Mouse (Mus musculus) right cerebral cortex, adult 2 months (tissue): Measurements from ENCODE around the gene Zfp341.

ENCODE experiments used
- DNase-seq, 2 experiments: peaks; one replicate each; pipeline ENCODE4 v3.0.0; 2021 to 2022; ENCODE audit warnings: low spot score in 2 of 2

Gene Zfp341

DNA sequence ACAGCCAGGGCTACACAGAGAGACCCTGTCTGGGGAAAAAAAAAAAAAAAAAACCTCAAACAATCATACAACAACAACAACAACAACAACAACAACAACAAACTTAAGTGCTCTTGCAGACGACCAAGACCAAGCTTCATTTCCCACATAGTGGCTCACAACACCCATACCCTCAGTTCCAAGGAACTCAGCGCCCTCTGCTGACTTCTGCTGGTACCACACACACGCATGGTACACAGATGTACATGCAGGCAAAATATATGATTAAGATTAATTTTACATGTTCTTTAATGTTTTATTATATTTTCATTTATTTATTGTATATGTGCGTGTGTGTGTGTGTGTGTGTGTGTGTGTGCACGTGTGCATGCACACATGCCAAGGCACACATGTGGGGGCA is 26.7 kb upstream of the Zfp341 start:
- DNase-seq, result no peak

DNA sequence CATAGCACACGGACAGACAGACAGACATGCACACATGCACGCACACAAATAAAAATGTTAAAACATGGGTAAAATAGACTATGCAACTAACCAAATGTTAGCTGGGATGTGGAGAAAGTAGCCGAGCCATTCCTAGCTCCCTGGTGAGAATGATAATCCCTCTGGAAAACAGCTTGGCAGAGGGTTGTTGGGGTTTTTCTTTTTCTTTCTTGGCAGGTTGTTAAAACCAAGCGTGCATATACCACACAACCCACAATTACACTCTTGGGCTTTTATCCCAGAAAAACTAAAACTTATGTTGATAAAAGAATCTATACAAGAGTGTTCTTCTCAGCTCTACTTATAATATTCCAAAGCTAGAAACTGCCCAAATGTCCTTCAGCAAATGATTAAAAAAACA is 24.0 kb upstream of the Zfp341 start:
- no peak for DNase-seq

DNA sequence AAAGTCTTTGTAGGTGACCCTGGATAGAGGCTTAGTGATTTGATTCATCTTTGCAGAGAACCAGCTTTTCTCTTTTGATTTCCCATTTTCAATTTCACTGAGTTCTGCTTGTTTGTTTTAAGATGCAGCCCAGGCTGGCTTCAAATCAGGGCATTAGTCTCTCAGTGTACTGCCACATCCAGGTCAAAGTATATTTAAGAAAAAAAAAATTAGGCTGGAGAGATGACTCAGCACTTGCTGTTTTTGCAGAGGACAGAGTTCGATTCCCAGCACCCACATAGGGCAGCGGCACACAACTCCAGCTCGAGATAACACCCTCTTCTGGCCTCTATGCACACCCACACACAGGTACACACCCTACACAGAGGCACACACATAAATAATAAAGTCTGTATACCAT is 21.9 kb upstream of the Zfp341 start:
- DNase-seq, result no peak

DNA sequence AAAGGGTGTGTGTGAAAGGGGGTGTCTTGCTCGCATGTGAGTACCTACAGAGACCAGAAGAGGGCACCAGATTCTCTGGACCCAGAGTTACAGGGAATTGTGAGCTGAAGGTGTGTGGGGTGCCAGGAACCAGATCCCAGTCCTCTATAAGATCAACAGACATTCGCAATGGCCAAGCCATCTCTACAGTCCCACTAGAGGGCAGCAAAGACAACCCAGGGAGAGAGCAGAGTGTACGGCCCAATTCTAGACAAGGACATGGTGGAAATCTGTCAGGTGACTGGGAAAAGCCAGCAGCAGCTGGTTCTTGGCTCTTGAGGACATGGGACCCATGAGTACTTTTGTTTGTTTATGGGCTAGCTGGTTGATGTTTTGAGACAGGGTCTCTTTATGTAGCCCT is 20.1 kb upstream of the Zfp341 start:
- DNase-seq, result no peak

DNA sequence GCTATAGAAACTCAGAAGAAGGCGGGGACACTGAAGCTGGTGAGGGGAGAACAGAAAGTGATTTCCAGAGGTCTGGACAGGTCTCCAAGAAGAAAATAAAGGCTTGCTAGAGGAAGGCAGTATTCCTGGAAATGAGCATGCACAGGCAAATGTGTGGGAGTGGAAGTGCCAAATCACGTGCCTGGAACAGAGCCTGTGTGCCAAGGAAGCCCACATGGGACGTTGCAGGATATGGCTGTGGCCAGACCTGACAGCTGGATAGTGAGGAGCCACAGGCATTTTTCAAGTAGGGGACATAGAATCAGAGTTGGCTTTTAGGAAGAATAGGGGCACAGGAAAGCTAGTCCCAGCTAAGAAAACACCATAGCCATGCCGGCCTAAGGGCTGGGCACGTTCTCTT is 17.3 kb upstream of the Zfp341 start:
- DNase-seq, result no peak

DNA sequence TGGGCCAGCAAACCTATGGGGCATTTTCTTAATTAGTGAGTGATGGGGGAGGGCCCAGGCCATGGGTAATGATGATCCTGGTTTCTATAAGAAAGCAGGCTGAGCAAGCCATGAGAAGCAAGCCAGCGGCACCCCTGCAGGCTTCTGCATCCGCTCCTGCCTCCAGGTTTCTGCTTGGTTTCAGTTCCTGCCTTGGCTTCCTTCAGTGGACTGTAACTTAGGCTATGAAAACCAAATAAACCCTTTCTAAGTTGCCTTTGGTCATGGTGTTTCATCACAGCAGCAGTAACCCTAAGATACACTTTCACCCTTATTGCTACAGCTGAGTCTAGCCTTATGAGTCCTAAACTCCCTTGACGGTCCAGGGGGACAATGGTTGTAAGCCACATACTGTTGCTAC is 15.7 kb upstream of the Zfp341 start:
- no peak for DNase-seq

DNA sequence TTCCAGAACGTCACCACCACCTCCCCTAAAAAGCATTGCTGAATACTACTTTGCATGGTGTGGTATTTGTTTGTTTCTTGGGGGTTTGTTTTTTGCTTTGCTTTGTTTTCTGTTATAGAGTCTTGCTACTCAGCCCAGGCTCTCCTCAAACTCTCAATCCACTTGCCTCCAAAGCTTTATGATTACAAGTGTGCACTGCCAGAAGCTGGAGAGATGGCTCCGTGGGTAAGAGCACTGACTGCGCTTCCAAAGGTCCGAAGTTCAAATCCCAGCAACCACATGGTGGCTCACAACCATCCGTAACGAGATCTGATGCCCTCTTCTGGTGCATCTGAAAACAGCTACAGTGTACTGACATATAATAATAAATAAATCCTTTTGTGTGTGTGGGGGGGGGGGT is 12.5 kb upstream of the Zfp341 start:
- no peak for DNase-seq

DNA sequence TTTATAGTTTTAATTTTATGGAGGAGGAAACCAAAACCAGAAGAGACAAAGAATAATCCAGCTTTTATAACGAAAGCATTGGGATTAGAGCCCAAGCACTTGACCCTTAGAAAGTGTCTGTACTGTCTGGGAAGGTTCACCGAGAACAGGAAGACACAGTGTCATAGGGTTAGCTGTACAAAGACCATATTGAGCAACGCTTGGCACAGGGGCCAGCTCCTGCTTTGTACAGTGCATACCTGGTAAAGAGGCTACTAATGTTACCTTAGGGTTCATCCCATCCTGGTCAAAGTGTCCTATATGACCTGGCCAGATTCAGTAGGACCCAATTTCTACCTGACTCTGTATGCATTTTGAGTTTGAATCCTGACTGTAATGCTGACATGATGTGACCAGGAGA is 11.8 kb upstream of the Zfp341 start:
- no peak for DNase-seq

DNA sequence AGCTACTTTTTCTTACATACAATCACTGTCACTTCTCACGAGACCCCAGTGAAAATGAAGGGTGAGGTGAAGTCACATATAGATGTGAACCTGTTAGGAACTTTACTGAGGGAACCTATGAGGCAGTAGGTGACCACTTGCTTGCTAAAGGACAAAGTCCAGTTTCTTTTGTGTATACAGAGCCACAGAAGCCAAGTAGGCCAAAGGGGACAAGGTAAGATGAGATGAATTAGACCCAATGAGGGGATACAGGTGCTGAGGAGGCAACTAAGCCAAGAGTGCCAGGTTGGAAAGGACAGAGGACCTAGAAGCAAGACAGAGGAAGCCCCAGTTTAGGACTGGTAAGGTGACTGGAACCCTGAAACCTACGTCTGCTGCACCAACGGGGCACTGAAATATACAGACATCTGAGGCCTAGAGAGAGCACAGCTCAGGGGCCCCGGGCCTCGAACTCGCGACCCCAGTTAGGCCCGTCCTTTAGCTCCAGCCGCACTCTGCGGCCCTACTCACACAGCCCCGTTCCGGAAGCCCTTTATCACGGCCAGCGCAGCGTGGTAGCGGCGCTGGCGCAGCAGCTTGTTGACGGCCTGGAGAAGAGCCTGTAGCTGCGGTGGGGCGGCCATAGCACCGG is 10.0 kb upstream of the Zfp341 start:
- no peak for DNase-seq

DNA sequence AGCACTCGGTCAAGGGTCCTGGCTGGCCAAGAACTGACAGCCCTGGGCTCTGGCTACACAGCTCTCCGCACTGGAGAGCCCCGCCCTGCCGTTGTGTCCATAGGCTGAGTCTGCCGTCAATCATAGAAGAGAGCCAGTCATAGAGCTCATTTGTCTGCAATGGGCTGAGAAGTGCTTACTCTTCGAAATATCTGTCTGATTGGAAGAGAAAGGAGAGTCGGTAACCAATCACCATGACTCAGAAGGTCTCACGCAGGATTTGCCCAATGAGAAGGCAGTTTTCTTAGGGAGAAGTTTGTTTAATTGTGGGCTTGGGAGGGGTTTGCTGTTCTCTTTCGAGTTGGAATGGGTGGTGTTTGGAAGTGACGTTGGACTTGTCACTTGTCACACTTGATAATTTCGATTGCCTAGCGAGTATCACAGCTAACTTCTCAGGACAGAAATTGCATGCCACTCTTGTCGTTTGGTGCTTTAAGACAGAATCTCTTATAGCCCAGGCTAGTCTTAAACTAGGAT is 9.4 kb upstream of the Zfp341 start, which contains the start of gene Pxmp4:
TSS of gene Pxmp4 (minus strand) at position 71 of the 516 bp plus-strand sequence.
- peak; percentile 100 for DNase-seq

DNA sequence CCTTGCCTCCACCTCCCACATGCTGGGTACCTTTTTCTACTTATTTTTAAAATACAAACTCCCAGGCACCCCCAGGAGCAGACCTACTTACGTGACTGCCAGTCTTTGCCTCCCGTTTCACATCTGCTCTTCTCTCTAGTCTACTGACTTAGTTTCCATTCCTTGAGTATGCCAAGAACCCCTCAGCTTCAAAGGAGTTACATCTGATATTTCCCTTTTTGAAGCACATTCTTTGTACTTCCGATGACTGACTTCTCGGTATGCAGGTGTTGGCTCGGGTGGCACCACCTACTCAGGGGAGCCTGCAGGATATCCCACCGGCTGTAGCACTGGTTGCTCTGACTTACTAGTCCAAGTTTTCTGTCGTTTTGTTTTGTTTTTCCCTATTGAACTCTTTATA is 8.9 kb upstream of the Zfp341 start:
- no peak for DNase-seq

DNA sequence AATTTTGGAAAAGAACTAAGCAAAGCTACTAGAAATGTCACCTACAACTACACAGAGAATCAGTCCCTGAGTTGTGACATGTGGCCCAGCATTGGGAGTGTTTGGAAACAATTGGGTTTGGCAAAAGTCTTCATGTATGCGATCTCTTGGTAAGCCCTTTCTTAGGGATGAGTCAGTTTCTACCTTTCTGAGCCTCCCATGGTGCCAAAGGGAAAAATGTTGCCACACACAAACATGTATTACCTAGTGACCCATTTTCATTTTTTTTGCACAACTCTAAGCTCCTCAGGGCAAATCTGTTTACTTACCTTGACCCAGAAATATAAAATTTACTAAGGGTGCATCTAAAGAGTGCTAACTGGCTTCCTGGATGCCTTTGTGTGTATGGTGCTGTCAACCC is 6.1 kb upstream of the Zfp341 start:
- no peak for DNase-seq

DNA sequence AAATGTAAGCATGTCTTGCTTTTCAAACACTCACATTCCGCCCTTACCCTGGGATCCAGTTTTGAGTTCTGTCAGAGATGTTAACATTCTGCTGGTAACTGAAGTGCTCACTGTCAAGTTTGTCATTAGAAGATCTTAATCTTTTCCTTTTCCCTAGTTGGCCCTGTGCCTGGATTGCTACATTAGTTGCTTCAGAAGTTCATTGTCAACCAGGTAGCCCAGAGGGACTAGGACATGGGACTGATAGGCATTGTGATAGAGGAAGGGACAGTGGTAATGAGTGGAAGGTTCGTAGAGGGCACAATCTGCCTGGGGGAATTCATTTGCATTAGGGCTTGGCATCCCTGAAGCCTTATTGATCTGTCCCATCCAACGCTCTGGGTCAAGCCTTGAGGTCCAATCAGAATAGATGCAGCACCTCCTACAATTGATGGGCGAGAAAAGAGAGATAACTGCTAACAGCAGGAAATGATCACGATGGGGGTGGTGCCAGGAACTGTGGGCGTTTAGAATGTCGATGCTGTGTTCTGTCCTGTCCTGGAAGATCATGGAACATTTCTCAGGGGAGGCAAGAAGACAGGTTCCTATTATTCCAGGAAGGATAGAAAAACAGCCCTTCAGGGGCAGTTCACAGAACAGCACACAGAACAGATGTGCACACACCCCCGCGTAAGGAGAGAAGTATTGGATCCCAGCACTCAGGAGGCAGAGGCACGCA is 3.9 kb upstream of the Zfp341 start:
- no peak for DNase-seq

DNA sequence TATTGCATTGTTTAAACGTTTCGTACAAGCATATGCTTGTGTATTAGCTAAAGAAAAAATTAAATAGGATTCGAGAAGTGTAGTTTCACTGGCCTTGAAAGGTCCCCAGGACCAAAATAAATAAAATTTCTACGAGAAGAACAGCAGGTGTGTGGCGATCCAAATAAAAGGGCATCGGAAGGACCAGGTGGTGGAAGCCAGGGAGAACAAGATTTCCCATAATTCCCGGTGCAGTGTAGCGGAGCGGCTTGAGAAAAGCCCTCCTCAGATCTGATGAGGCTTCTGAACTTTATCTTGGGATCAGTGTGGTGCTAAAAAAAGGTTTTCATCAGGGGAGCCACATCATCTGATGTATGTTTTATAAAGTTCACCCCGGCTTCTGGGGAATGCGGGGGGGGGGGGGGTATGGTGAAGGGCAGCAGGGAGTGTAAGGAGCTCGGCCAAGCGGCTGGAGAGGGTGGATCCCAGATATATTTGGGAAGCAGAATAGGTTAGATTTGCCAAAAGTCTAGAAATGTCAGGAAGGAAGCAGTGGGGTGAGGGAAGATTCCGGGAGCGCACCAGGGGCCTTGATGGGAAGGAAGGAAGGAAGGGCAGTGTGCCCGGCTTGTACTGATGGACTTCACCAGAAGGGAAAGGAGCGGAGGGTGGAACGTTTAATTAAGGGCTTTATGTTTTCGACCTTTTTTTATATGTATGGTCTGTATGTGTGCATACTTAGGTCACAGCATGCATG is 1.9 kb downstream of the Zfp341 start:
- DNase-seq, result no peak

DNA sequence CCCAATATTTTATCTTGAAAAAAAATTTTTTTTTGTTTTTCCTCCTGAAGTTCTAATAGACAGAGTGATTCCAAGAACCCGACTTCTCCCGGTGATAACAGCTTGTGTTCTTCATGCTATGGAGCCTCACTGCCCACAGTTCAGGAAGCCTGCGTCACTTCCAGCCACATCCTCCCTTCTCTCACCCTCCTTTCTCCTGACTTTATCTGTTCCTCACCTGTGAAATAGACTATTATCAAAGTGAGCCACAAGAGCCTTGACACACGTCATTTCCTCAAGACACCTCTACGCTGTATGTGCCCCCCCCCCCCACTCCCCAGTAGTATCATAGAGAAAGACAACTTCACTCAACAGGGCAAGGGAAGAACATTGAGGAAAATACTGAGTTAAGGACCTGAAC is 2.6 kb downstream of the Zfp341 start:
- no peak for DNase-seq

DNA sequence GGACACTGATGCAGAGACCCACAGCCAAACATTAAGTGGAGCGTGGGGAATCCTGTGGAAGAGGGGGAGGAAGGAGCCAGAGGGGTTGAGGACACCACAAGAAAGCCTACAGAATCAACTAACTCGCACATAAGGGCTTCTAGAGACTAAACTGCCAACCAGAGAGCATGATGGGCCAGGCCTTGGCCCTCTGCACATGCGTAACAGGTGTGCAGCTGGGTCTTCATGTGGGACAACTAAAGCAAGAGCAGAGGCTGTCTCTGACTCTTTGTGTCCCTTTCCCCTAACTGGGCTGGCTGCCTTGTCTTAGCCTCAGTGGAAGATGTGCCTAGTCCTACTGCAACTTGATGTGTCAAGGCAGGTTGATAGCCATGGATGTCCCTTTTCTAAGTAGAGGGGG is 4.0 kb downstream of the Zfp341 start:
- no peak for DNase-seq

DNA sequence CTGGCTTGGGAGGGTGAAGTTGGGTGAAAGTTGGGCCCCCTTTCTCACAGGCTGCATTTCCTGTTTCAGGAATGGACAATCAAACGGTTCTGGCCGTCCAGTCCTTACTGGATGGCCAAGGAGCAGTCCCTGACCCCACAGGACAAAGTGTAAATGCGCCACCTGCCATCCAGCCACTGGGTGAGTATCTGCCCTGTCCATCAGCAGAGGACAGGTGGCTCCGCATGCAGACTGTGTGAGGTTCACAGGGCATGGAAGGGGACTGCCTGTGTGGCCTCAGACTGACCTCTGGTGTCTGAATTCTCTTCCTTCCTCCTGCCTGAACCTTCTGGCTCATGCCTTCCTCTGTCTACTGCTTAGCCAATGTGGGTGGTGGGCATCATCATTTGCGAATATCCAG is 8.6 kb downstream of the Zfp341 start:
- no peak for DNase-seq

DNA sequence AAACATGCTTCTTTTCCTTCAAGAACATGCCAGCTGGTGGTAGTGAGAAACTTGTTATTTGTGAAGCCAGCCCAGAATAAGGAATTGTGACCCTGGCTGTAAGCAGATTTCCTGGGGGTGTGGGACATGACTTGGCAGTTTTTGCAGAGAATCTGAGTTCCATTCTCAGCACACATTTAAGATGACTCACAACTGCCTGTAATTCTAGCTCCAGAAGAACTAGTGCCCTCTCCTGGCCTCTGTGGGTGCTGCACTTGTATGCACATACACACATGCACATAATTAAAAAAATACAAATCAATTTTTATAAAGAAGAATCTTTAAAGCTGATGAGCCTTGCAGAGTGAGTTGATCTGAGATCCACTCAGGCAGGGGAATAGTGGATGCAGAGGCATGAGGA is 11.0 kb downstream of the Zfp341 start:
- no peak for DNase-seq

DNA sequence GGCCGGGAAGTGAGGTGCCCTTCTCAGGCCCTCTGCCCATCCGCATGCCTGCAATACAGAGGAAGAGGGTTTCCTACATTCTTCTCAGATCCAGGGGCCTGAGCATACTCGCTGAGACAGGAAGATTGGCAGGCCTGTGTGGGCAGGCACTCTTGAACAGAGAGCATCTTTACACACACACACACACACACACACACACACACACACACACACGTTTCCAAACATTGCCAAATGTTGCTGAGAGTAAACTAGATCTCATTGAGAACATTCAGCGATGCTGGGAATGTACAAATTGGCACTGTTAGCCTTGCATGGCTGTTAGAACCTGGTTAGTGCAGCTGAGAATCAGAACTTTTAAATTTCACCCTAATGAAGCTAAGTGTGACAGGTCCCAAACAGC is 17.4 kb downstream of the Zfp341 start:
- DNase-seq, result no peak

DNA sequence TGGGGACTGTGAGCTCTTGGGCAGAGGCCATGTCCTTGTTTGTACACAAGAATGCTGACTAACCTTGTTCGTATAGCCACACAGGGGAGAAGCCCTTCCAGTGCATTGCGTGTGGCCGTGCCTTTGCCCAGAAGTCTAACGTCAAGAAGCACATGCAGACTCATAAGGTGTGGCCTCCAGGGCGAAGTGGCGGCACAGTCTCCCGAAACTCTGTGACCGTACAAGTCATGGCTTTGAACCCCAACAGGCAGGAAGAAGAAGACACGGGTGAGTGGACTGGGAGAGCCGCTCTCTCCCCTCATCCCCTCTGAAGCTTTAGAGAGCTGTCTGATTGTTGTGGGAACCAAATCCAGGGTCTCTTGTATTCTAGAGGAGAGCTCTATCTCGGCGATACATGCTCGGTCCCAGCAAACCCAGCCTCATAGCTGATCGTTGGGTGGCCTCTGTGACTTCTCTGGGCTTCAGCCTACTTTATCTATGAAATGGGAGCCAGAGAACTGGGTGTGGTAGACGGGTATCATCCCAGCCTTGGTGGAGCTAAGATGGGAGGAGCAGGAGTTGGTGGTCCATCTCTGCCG is 19.2 kb downstream of the Zfp341 start:
- DNase-seq, result no peak

DNA sequence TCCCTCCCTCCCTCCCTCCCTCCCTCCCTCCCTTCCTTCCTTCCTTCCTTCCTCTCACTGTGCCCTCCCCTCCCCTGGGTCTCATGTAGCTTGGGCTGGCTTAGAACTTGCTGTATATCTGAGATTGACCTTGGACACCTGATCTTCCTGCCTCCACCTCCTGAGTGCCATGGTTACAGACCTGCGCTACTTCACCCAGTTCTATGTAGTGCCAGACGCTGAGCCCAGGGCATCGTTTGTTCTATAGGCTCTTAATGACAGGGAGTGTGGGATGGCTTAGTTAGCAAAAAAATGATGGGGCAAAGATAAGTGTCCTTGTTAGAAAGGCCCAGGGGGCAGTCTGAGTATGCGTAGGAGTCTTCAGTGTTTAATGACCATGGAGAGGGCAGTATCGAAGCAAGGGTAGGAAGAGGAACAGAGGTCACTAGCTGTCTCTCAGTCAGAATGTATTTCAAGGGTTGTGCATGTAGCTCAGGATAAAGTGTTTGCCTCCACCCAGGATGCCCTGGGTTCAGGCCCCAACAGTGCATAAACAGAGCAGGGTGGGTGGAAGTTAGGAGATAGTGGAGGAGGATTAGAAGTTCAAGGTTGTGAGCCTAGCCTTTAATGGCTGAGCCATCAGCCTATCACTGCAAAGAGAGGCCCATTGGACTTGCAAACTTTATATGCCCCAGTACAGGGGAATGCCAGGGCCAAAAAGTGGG is 20.1 kb downstream of the Zfp341 start:
- no peak for DNase-seq
